Mouse (Mus musculus) olfactory bulb, adult 2 months (tissue): Measurements from ENCODE around the gene Slc25a27.

Source experiments
- CTCF ChIP-seq: fragments of 200-500 bp; IDR thresholded peaks from 2 replicates; pipeline ENCODE4 v1.5.1; 2012; ENCODE audit warnings: low read depth, mild to moderate bottlenecking, low read length, moderate library complexity; ENCODE audit not compliant: insufficient read depth
- POLR2A ChIP-seq: fragments of 200-500 bp; IDR thresholded peaks from 2 replicates; pipeline ENCODE4 v1.6.1; 2012; ENCODE audit warnings: mild to moderate bottlenecking, low read depth, low read length, moderate library complexity; ENCODE audit not compliant: insufficient read depth

- TF ChIP-seq CTCF (no peak), POLR2A (no peak)
Measured at GRCm38 (mm10) chr17:43629496-43630426, 37.3 kb downstream of the Slc25a27 start, which contains the start of gene Tdrd6.
